Mouse (Mus musculus): ENCODE results near the gene Dhtkd1. TPM values are rescaled to one million over a fixed set of nuclear protein-coding genes. Genes with fewer than 3 reads are reported as not detected.

The Dhtkd1 gene
- polyA plus RNA-seq, 1 experiment from 2014 or later = 4.6 TPM

- ATAC-seq (replicated peaks; ENCODE audit: low FRiP score) = no peak
- Histone ChIP-seq H3K4me2 (no peak overlapping the region), H3K27ac (no peak overlapping the region), H3K4me1 (peaks cover 10% of the 10 kb centered on the region; the same call in 1 of the 2 replicates), H3K9me3 (replicated peaks) (no peaks in the 10 kb centered on the region), H3K9ac (no peak overlapping the region), H3K36me3 (no peaks in the 10 kb centered on the region), H3K27me3 (no peaks in the 10 kb centered on the region), H3K4me3 (replicated peaks) (no peak overlapping the region)
- 86% methylated on average over 3 of the region's 3 CpGs for WGBS
Observed at GRCm38 (mm10) chr2:5946876-5947275, 4.3 kb upstream of the Dhtkd1 start.

GRCm38 (mm10) chr2:5945629-5946028 lies 3.0 kb upstream of the Dhtkd1 start:
- Histone ChIP-seq H3K4me2 (no peak overlapping the region), H3K9me3 (replicated peaks) (no peaks in the 10 kb centered on the region), H3K27ac (no peak overlapping the region), H3K27me3 (no peaks in the 10 kb centered on the region), H3K4me3 (replicated peaks) (no peak overlapping the region), H3K36me3 (no peaks in the 10 kb centered on the region), H3K9ac (no peak overlapping the region), H3K4me1 (peaks cover 11% of the 10 kb centered on the region; the same call in 1 of the 2 replicates)
- ATAC-seq (replicated peaks; ENCODE audit: low FRiP score) = no peak
- WGBS = 83% methylated on average over 1 of the region's 1 CpGs

GRCm38 (mm10) chr2:5943071-5943470 lies 479 bp upstream of the Dhtkd1 start:
- no peak for ATAC-seq (replicated peaks; ENCODE audit: low FRiP score)
- WGBS = 50% methylated on average over 4 of the region's 4 CpGs
- H3K4me2 ChIP-seq = peak overlapping the region; percentile 86
- H3K36me3 ChIP-seq = no peaks in the 10 kb centered on the region
- H3K4me1 ChIP-seq = peaks cover 6% of the 10 kb centered on the region; the same call in 1 of the 2 replicates
- peak overlapping the region; percentile 55 for H3K4me3 ChIP-seq (replicated peaks)
- no peaks in the 10 kb centered on the region for H3K9me3 ChIP-seq (replicated peaks)
- no peak overlapping the region for H3K27ac ChIP-seq
- H3K27me3 ChIP-seq = no peaks in the 10 kb centered on the region
- H3K9ac ChIP-seq = no peak overlapping the region

DNA sequence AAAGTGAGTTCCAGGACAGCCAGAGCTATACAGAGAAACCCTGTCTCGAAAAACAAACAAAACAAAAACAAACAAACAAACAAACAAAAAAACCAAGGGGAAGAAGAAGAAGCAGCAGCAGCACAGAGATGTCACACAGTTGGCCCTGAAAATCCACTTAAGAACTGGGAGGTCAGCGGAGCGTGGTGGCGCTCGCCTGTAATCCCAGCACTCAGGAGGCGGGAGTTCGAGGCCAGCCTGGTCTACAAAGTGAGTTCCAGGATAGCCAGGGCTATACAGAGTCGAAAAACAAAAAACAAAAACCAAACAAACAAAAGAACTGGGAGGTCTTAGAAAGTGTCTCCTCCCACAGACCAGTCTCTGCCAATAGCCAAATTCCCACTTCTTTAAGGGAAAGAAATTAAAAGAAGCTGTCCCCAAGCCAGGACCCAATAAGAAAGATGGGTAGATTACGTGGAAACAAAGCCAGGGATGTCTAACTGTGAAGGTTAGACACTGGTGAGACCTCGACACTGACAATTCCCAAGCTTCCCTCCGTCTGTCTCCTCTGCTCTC lies 654 bp downstream of the Dhtkd1 start:
- peaks cover 6% of the 10 kb centered on the region; the same call in 1 of the 2 replicates for H3K4me1 ChIP-seq
- H3K27me3 ChIP-seq = no peaks in the 10 kb centered on the region
- H3K9ac ChIP-seq = peak overlapping the region; percentile 56
- H3K4me3 ChIP-seq (replicated peaks) = peak overlapping the region; percentile 55
- no peaks in the 10 kb centered on the region for H3K9me3 ChIP-seq (replicated peaks)
- WGBS = 62% methylated on average over 11 of the region's 11 CpGs
- H3K27ac ChIP-seq = no peak overlapping the region
- H3K4me2 ChIP-seq = peak overlapping the region; percentile 86
- H3K36me3 ChIP-seq = no peaks in the 10 kb centered on the region
- peak; percentile 8; the same call in 1 of the 2 replicates for ATAC-seq (replicated peaks; ENCODE audit: low FRiP score)

DNA sequence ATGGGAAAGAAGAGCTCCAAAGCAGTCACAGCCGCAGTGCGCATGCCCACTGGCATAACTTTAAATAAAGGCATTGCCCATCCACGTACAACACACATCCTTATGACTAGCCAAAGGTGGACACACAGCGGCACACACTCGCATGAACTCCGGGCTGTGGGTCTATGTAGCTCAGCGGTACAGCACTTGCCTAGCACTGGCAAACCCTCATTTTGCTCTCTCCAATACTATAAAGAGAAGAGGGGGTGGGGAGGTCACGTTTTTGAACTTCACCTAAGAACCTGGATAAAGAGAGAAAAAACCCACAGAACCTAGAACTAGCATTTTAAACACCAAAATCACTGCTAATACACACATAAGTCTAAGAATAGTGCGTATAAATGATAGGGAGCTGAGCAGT lies 1.7 kb downstream of the Dhtkd1 start:
- WGBS = 96% methylated on average over 9 of the region's 9 CpGs
- ATAC-seq (replicated peaks; ENCODE audit: low FRiP score) = no peak
- Histone ChIP-seq H3K27ac (no peak overlapping the region), H3K9me3 (replicated peaks) (no peaks in the 10 kb centered on the region), H3K4me3 (replicated peaks) (no peak overlapping the region), H3K9ac (no peak overlapping the region), H3K36me3 (no peaks in the 10 kb centered on the region), H3K27me3 (no peaks in the 10 kb centered on the region), H3K4me1 (peaks cover 12% of the 10 kb centered on the region; the same call in 1 of the 2 replicates), H3K4me2 (no peak overlapping the region)

- no peaks in the 10 kb centered on the region for H3K27me3 ChIP-seq
- H3K4me2 ChIP-seq = no peak overlapping the region
- no peak overlapping the region for H3K4me3 ChIP-seq (replicated peaks)
- WGBS = 90% methylated on average over 14 of the region's 14 CpGs
- H3K9me3 ChIP-seq (replicated peaks) = no peaks in the 10 kb centered on the region
- no peak overlapping the region for H3K27ac ChIP-seq
- H3K36me3 ChIP-seq = no peaks in the 10 kb centered on the region
- no peak overlapping the region for H3K9ac ChIP-seq
- ATAC-seq (replicated peaks; ENCODE audit: low FRiP score) = no peak
- H3K4me1 ChIP-seq = peaks cover 12% of the 10 kb centered on the region; the same call in 1 of the 2 replicates
Observed at GRCm38 (mm10) chr2:5939911-5940310, 2.7 kb downstream of the Dhtkd1 start.

- Histone ChIP-seq H3K4me3 (replicated peaks) (no peak overlapping the region), H3K4me1 (peaks cover 12% of the 10 kb centered on the region; the same call in 1 of the 2 replicates), H3K9me3 (replicated peaks) (no peaks in the 10 kb centered on the region), H3K9ac (no peak overlapping the region), H3K4me2 (no peak overlapping the region), H3K36me3 (no peaks in the 10 kb centered on the region), H3K27ac (no peak overlapping the region), H3K27me3 (no peaks in the 10 kb centered on the region)
- no peak for ATAC-seq (replicated peaks; ENCODE audit: low FRiP score)
- 91% methylated on average over 3 of the region's 3 CpGs for WGBS
Observed at GRCm38 (mm10) chr2:5939319-5939718, 3.3 kb downstream of the Dhtkd1 start.

DNA sequence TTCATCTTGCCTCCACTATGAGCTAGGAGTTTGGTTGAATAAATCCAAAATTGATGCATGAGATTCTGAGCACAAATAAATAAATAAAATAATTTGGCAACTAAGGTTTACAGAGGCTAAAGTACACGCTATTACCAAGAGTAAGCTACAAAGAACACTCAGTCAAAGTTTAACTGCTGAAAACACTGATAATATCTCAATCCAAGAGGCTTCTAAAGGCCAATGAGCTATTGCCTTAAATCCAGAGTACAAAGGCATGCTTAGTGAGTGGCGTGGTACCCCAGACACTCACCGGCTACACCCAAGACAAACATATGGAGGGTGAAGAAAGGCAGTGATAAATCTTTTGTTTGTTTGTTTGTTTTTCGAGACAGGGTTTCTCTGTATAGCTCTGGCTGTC lies 6.0 kb downstream of the Dhtkd1 start:
- 49% methylated on average over 4 of the region's 4 CpGs for WGBS
- no peaks in the 10 kb centered on the region for H3K9me3 ChIP-seq (replicated peaks)

DNA sequence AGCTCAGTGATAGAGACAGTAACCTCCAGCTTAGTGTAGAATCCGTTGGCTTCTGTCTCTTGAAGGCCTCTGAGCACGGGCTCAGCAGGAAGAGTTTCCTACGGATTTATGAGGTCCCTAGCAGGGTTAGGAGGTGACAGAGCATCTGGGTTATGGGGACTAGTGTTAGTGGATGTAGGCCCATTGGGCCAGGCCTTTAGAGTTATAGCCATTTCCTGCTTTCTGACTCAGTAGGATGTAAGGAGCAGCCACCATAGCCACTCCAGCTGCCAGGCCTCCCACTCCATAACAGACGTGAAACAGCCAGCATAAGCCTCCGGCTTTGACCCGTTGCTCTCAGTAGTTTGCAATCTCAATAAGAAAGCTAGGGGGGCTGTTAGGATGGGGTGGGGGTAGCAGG lies 6.5 kb downstream of the Dhtkd1 start:
- Histone ChIP-seq H3K4me3 (replicated peaks) (no peak overlapping the region), H3K4me1 (0 out of 2 replicates have a peak, but pooled peaks cover 6% of the 10 kb centered on the region), H3K27me3 (no peaks in the 10 kb centered on the region), H3K27ac (no peak overlapping the region), H3K4me2 (no peak overlapping the region), H3K9me3 (replicated peaks) (no peaks in the 10 kb centered on the region), H3K36me3 (no peaks in the 10 kb centered on the region), H3K9ac (no peak overlapping the region)
- 0 out of 2 replicates have a peak, but pooled peaks have one; percentile 43 for ATAC-seq (replicated peaks; ENCODE audit: low FRiP score)
- 28% methylated on average over 6 of the region's 6 CpGs for WGBS

More for the DNA sequence above, 6.0 kb downstream of the Dhtkd1 start:
- no peaks in the 10 kb centered on the region for H3K27me3 ChIP-seq
- H3K27ac ChIP-seq = no peak overlapping the region
- no peaks in the 10 kb centered on the region for H3K36me3 ChIP-seq
- H3K4me2 ChIP-seq = no peak overlapping the region
- H3K9ac ChIP-seq = no peak overlapping the region
- no peak for ATAC-seq (replicated peaks; ENCODE audit: low FRiP score)
- no peak overlapping the region for H3K4me3 ChIP-seq (replicated peaks)
- H3K4me1 ChIP-seq = 0 out of 2 replicates have a peak, but pooled peaks cover 6% of the 10 kb centered on the region

DNA sequence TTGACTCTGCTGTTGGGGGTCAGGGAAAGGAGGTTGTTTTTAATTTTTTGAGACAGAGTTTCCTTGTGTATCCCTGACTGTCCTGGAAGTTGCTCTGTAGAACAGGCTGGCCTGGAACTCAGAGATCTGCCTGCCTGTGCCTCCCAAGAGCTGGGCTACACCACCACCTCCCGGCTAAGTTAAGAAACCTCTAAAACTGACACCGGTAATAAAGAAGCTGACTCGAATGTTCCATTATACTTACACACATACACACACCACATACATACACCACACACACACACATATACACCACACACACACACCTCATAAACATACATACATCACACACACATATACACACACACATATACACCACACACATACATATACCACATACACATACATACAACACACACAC lies 7.7 kb downstream of the Dhtkd1 start:
- Histone ChIP-seq H3K9ac (no peak overlapping the region), H3K9me3 (replicated peaks) (no peaks in the 10 kb centered on the region), H3K4me3 (replicated peaks) (no peak overlapping the region), H3K4me2 (no peak overlapping the region), H3K4me1 (peaks cover 8% of the 10 kb centered on the region; the same call in 1 of the 2 replicates), H3K27me3 (no peaks in the 10 kb centered on the region), H3K27ac (no peak overlapping the region), H3K36me3 (no peaks in the 10 kb centered on the region)
- ATAC-seq (replicated peaks; ENCODE audit: low FRiP score) = no peak
- 47% methylated on average over 3 of the region's 3 CpGs for WGBS

GRCm38 (mm10) chr2:5931938-5932337 lies 10.7 kb downstream of the Dhtkd1 start:
- no peak overlapping the region for H3K9ac ChIP-seq
- H3K36me3 ChIP-seq = peaks cover 10% of the 10 kb centered on the region; the same call in 1 of the 2 replicates
- no peak overlapping the region for H3K4me3 ChIP-seq (replicated peaks)
- no peaks in the 10 kb centered on the region for H3K27me3 ChIP-seq
- no peaks in the 10 kb centered on the region for H3K9me3 ChIP-seq (replicated peaks)
- peaks cover 10% of the 10 kb centered on the region; the same call in 1 of the 2 replicates for H3K4me1 ChIP-seq
- no peak overlapping the region for H3K4me2 ChIP-seq
- no peak for ATAC-seq (replicated peaks; ENCODE audit: low FRiP score)
- 93% methylated on average over 5 of the region's 5 CpGs for WGBS
- no peak overlapping the region for H3K27ac ChIP-seq

GRCm38 (mm10) chr2:5930291-5931054 lies 12.1 kb downstream of the Dhtkd1 start:
- no peaks in the 10 kb centered on the region for H3K27me3 ChIP-seq
- no peak overlapping the region for H3K4me2 ChIP-seq
- no peak overlapping the region for H3K4me3 ChIP-seq (replicated peaks)
- 76% methylated on average over 18 of the region's 18 CpGs for WGBS
- H3K36me3 ChIP-seq = peaks cover 14% of the 10 kb centered on the region; the same call in 1 of the 2 replicates
- peaks cover 4% of the 10 kb centered on the region; the same call in 1 of the 2 replicates for H3K4me1 ChIP-seq
- no peak overlapping the region for H3K9ac ChIP-seq
- no peak overlapping the region for H3K27ac ChIP-seq
- ATAC-seq (replicated peaks; ENCODE audit: low FRiP score) = no peak
- no peaks in the 10 kb centered on the region for H3K9me3 ChIP-seq (replicated peaks)
